Mouse (Mus musculus) brain, embryonic 14.5 days (tissue): ENCODE measurements at regions not wholly inside any gene's neighbourhood (a gene's known extent, or its start where the extent isn't known, plus 50 kb on each side); places are given as distances from the start of the nearest gene placed in this dataset.
"Not testable (repeated sequence)": the region's sequence is repeated elsewhere in the genome, so short reads cannot be mapped to it uniquely, and the experiment has no call there.

Experiments
- CTCF ChIP-seq: fragments of 200-500 bp; IDR thresholded peaks from 2 replicates; pipeline ENCODE4 v1.5.1; 2012; ENCODE audit warnings: inconsistent platforms, mild to moderate bottlenecking, moderate library complexity, borderline replicate concordance; ENCODE audit not compliant: insufficient read depth, insufficient read length; ENCODE audit errors: extremely low read depth
- POLR2A ChIP-seq: fragments of 200-500 bp; IDR thresholded peaks from 2 replicates; pipeline ENCODE4 v1.6.1; 2012; ENCODE audit warnings: mild to moderate bottlenecking, inconsistent platforms, borderline replicate concordance; ENCODE audit not compliant: poor library complexity, insufficient read depth, insufficient read length, severe bottlenecking; ENCODE audit errors: extremely low read depth

- TF ChIP-seq CTCF, POLR2A: not testable (repeated sequence)
Measured at GRCm38 (mm10) chr5:60231232-60231891, 1577.3 kb upstream of the G6pd2 start.
